Mouse (Mus musculus) thymus, postnatal 10 days (tissue): ENCODE measurements around the gene Tnip1.
"Not testable (repeated sequence)": the region's sequence is repeated elsewhere in the genome, so short reads cannot be mapped to it uniquely, and the experiment has no call there.

Experiments
- DNase-seq, 2 experiments: peaks; one replicate each; pipeline ENCODE4 v3.0.0; 2021; ENCODE audit warnings: low spot score in 2 of 2

Tnip1 gene

GRCm38 (mm10) chr11:54910081-54910665 lies 52.5 kb downstream of the Tnip1 start:
- DNase-seq: no peak

GRCm38 (mm10) chr11:54909273-54909672 lies 53.4 kb downstream of the Tnip1 start:
- no peak for DNase-seq

- no peak for DNase-seq
Measured at GRCm38 (mm10) chr11:54907259-54907658, 55.5 kb downstream of the Tnip1 start.

- no peak for DNase-seq
Measured at GRCm38 (mm10) chr11:54906466-54906865, 56.3 kb downstream of the Tnip1 start.

- no peak for DNase-seq
Measured at GRCm38 (mm10) chr11:54905931-54906330, 56.8 kb downstream of the Tnip1 start.

- no peak for DNase-seq
Measured at GRCm38 (mm10) chr11:54905086-54905485, 57.6 kb downstream of the Tnip1 start.

GRCm38 (mm10) chr11:54903940-54904706 lies 58.6 kb downstream of the Tnip1 start:
- DNase-seq: no peak

- no peak for DNase-seq
Measured at GRCm38 (mm10) chr11:54903339-54903738, 59.4 kb downstream of the Tnip1 start.

GRCm38 (mm10) chr11:54902333-54903323 lies 60.1 kb downstream of the Tnip1 start, which contains the start of gene Gpx3:
Gene Gpx3 (plus strand): TSS chr11:54902453.
- no peak for DNase-seq

GRCm38 (mm10) chr11:54899657-54900056 lies 63.1 kb downstream of the Tnip1 start:
- DNase-seq: no peak

- no peak for DNase-seq
Measured at GRCm38 (mm10) chr11:54897470-54897869, 65.2 kb downstream of the Tnip1 start.

GRCm38 (mm10) chr11:54896646-54897045 lies 66.1 kb downstream of the Tnip1 start:
- not testable (repeated sequence) for DNase-seq

- no peak for DNase-seq
Measured at GRCm38 (mm10) chr11:54894589-54894988, 68.1 kb downstream of the Tnip1 start.

- no peak for DNase-seq
Measured at GRCm38 (mm10) chr11:54892091-54892490, 70.6 kb downstream of the Tnip1 start.

- DNase-seq: no peak
Measured at GRCm38 (mm10) chr11:54891341-54891740, 71.4 kb downstream of the Tnip1 start.

- DNase-seq: no peak
Measured at GRCm38 (mm10) chr11:54887927-54888326, 74.8 kb downstream of the Tnip1 start.

- no peak for DNase-seq
Measured at GRCm38 (mm10) chr11:54885406-54885805, 77.3 kb downstream of the Tnip1 start.

GRCm38 (mm10) chr11:54884937-54885336 lies 77.8 kb downstream of the Tnip1 start:
- DNase-seq: no peak

- DNase-seq: no peak
Measured at GRCm38 (mm10) chr11:54884197-54884828, 78.4 kb downstream of the Tnip1 start.

- DNase-seq: no peak
Measured at GRCm38 (mm10) chr11:54882671-54883070, 80.0 kb downstream of the Tnip1 start.

- DNase-seq: no peak
Measured at GRCm38 (mm10) chr11:54881051-54881474, 81.7 kb downstream of the Tnip1 start.

- no peak for DNase-seq
Measured at GRCm38 (mm10) chr11:54879922-54880321, 82.8 kb downstream of the Tnip1 start.
